Mouse (Mus musculus): ENCODE data around the gene Nek6.

Gene Nek6

DNA sequence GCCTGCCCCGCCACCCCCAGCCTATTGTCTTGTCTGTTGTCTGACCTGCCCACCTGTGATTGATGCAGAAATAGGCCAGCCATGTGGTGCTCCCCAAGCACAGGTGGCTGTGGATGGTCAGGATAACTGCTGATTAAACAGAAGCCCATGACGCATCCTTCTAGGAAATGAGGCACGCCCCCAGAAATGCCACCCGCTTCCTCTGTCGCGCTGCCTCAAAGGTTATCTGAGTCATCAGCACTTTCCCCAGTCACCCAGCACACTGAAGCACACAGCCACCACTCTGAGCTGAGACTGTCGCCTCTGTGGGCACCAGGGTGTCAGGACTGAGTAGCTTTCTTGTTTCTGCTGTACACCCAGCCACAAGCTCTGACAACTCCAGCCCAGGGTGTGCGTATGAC is 24.9 kb downstream of the Nek6 start:
- peak in 1 of 2 experiments; percentile 39 for DNase-seq (ENCODE audit: low spot score in 2 of 2)

DNA sequence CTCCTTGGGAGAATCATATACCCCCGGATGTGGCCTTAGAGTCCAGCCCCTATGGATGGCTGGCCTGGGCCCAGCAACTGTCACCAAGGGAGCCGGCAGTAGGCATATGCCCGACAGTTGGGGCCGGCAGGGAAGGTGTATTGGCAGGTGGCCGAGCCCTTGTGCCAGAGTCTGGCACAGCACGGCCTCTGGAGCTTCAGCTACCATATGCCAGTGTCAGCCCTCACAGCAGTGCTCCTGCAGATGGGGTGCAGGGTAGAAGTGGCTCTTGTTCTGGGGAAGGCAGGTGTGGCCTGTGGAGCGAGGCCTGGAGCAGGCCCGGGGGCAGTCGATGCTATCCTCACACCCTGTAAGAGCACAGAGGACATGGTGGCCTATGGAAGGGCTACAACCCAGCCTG is 28.2 kb downstream of the Nek6 start:
- DNase-seq (ENCODE audit: low spot score in 2 of 2): no peak

DNA sequence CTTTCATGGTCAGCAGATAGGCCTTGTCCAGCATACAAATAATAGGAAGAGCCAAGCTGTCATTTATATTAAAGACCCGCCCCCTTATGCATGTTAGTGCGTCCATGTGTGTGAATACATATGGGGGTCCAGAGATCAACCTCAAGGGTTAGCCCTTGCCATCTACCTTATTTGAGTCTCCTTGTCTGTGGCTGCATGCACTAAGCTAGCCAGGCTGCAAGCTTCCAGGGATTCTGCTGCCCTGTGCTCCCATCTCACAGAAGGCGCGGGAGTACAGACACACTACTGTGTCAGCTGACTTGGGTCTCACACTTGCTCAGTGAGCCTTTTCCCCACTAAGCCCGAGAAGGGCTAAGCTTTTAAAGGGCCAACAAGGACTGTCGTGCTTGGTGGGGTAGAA is 29.2 kb downstream of the Nek6 start:
- no peak for DNase-seq (ENCODE audit: low spot score in 2 of 2)

DNA sequence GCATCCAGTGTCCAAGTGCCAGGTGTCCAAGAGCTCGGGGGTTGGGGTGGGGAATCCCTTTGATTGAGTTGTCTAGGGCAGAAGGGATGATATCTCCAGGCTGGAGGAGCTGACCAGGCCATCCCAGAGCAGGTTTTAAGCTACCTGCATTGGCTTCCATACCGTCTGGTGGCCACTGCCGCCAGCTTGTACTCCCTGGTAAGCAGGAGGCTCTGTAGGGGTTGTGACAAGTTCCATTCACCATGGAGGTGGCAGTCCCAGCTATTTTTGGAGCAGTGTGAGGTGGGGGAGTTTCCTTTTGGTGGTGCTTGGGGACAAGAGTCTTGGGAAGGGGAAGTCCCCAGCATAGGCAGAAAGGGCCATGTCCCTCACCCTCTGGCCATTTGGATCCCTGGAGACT is 29.7 kb downstream of the Nek6 start:
- DNase-seq (ENCODE audit: low spot score in 2 of 2): no peak

DNA sequence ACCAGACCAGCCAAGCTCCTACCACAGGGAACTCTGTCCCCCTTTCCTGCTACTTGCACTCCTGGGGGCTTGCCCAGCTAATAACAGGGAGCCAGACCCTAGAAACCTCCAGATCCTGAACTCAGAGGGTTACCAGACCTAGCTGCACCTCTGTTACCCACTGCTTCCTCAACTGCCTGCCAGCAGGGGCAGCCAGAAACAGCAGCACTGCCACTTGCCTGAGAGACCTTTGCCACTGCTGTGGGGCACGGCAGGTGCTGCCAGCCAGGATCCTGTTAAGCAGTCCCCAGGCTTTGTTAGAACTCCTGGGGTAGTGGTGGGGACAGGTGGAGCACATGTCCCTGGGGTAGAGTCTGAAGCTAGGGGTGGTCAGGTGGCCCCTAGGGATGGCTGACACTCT is 30.1 kb downstream of the Nek6 start:
- DNase-seq (ENCODE audit: low spot score in 2 of 2): no peak

DNA sequence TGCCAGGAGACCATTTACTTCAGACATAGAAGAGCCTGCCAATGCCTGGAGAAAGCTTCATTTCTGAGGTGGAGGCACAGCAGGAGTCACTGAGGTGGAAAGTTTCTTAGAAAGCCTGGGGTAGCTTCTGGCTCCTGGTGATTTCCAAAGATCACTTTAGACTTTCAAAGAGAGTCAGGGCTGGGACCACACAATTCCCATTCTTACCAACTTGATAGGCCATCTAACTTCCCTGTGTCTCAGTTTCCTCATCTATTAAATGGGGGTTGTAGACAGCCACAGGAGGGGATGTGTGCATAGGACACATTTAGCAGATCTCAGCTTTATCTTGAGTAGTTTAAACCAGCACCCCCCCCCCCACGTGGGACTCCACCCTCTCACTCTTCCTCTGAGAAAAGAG is 30.9 kb downstream of the Nek6 start:
- DNase-seq (ENCODE audit: low spot score in 2 of 2): no peak

DNA sequence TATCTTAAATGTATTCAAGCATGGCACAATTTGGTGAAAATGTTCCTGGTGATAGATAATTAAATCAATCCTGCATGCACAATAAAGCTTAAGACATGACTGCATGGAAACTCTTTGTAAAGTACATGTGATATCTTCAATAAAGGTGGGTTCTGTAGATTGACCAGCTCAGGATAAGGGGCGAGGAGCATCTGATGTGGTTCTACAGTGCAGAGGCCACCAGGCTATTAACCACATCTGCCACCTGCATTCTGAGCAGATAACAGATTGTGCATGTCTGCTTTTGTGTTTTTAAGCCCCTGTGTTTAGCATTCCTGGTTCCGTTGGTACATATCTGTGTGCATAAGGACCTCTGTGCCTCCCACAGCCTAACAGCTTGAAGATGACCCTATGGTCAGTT is 31.7 kb downstream of the Nek6 start:
- DNase-seq (ENCODE audit: low spot score in 2 of 2): no peak

DNA sequence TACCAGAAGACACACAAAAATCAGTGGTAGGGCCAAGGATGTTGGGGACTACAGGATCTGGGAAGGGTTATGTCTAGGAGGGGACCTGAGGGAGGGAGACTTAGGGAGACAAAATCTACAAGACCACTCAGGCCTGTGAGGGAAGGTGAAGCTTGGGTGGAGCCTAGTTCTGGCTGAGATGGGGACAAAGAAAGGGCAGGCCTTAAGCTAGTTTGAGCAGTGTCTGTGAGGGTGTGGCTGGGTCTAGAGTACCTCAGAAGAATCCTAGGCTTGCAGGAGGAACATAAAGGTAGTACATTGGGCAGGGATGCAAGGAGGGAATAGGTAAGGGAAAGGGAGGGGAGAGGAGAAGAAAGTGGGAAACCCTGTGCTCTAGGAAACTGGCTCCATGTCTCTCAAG is 32.9 kb downstream of the Nek6 start:
- no peak for DNase-seq (ENCODE audit: low spot score in 2 of 2)

DNA sequence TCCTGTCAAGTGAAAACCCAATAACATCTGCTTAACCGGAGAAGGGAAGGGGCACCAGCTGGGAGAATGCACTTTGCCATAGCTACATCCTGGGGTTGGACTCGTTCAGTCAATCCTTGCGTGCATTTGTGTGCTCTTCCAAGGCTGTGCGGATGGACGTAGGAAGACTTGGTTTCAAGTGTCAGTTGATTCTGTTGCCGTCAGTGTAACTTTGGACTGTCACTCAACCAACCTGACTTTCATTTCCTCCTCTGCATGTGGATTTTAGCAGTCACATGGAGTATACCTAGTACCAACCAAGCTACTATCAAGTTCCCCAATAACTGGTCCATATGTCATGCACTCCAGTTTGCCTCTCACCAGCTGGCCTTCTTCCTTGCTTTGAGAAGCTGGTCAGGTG is 33.5 kb downstream of the Nek6 start:
- no peak for DNase-seq (ENCODE audit: low spot score in 2 of 2)

DNA sequence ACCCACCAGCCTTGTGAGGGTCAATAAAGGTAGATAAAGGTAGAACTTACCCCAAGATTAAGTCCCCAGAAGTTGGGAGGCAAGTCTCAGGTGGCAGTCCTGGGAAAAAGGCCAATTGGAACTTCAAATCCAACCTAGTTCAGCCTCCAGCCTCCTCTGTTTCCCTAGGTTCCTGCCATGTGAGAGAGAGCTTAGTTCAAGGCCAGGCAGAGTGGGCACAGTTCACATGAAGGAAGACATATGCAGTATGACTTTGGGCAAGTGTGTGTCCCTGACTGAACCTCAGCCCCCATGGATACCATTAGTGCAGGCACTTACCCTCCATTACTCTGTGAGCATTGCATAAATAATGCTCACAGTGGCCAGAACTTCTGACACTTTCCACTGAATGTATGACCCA is 34.3 kb downstream of the Nek6 start:
- DNase-seq (ENCODE audit: low spot score in 2 of 2): no peak

DNA sequence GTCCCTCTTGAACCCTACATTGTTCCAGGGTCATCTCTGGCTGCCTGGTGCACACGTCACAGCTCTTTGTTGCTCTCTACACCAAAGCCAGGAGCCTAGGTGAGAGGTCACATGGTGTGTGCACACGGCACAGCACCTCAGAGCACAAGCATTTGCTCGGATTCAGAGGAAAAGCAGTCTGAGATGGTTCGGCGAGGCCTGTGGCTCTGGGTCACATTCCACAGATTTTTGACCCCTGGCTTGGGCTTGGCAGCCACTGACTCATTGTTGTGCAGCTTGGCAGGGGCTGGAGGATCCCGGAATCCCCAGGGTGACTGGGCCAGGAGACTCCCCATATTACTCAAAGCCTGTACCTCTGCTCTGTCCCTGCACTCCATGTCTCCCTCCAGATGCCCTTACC is 34.8 kb downstream of the Nek6 start:
- DNase-seq (ENCODE audit: low spot score in 2 of 2): peak; percentile 79 to 81

DNA sequence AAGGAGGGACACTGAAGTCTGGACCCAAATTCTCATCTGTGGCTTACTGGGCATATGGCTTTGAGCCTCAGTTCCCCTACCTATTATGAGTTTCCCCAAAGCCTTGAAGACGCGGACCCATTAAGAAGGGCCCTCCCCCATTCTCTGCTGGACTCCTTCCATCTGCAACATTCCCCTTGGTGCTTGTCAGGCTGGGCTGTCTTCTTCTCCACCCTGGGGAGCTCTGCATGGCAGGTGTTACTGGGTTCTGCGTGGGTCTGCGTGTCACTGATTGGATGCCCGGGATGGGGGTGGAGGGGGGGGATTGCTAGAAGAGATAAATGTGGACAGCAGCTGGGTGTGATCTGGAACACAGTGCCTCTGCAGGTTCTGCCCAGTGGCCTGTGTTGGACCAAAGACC is 35.3 kb downstream of the Nek6 start:
- no peak for DNase-seq (ENCODE audit: low spot score in 2 of 2)

DNA sequence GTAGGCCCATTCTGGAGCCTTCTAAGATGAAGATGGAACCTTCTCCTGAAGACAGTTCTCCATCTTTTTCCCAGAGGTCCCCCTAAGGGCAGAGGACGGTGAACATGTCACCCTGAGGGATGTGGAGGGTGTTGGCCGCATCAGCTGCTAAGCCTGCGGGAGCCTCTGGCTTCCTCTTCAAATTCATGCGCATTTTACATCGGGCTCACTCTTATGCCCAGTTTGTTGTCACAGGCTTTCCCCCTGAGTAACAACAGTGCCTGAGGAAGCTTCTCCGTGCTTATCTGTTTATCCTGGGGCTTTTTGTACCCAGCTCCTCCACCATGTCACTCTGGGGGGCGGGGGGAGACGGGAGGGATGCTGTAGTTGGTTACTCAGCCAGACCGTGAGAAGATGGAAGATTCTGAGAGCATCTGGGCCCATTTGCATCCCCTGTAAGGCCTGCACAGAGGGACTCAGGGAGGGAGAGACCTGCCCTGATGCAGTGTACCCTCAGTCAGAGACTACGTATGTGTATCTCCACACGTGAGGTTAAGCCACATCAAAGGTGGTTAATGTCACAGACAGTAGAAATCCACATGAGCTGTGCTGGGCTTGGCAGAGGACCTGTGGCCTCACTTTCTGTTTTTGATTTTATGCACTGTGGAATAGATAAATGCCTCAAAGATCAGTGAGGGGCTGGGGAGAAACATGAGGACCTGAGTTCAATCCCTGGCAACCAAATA is 36.5 kb downstream of the Nek6 start:
- DNase-seq (ENCODE audit: low spot score in 2 of 2): no peak

DNA sequence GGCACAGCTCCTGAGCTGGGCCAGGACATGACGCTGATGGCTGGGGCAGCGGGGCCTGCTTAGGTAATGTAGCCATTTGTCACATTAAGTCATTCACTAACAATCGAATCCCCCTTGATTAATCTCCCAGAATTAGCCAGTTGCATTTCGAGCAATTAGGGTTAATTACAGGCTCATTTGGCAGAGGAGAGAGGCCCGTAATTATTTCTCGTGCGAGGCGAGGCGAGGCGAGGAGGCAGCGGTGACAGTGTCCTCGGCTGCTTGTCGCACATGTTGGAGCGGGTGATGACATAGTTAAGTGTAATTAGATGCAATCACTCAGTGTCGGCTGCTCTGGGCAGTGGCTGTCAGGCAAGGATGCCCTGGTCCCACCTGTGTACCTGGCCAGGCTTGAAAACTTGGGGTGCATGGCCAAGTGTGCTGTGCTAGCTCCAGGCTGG is 40.6 kb downstream of the Nek6 start:
- no peak for DNase-seq (ENCODE audit: low spot score in 2 of 2)

DNA sequence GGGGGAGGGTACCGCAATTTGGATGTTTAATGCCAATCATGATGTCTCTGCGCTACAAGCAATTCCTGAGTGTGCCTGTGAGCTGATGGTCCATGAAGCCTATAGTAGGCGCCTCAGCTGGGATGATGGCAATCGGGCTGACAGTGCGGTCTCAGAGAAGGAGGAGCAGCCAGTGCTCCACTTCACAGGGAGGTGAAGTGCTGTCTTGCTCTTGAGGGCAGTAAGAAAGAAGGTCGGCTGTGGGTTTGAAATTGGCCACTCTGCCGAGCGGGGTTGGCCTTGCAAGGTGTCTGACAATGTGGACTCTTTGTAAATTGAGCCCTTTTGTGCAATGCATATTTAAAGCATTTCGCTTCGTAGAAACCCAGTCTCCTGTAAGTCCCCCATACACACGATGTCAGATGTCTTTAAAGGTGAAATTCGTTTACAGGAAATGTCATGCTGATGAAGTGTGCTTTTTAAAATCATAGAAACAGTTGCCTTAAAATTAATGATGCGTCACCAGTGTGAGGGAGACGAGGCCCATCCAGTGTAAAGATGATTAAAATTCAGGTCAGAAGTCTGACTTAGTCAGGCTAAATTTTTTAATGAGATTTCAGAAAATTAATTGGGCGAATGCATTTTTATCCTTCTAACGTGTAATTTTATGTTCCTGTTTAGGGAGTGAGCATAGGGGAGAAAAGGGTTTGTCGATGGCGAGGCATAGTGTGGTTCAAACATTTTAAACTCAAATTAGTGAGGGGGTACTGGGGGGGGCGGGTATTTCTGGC is 43.0 kb downstream of the Nek6 start:
- DNase-seq (ENCODE audit: low spot score in 2 of 2): no peak

DNA sequence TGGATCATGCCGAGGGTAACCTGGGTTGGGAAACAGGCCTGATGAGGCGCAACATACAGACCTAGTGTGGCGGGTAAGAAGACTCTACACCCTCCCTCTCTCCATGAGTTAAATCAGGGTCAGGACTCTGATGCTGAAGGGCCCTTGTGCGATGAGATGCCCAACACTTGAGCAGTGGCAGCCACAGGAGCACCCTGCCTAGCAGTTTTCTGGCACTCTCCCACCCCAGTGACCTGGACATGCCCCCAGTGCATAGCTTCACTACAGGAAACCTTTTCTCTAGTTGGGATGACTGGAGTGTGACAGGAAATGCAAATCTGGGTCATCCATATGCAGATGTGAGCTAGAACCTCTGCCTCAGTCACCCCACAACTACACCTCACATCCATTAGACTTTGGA is 44.2 kb downstream of the Nek6 start:
- no peak for DNase-seq (ENCODE audit: low spot score in 2 of 2)

DNA sequence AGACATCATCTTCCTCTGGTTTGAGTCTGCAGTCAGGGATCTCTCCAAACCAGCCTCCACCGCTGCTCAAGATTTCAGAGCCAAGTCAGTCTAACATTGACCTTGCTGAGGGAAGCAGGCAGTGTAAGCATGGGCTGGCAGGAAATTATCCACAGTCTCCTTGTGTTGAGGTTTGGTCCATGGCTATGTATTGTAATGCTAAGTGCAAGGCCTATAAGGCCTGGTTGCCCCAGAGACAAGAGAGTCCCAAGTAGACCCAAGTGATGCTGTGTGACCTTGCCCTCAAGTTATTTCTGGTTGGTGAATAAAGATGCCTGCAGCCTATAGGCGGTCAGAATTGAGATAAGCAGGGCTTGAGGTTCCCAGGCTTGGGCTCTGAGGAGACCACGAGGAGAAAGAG is 45.3 kb downstream of the Nek6 start:
- no peak for DNase-seq (ENCODE audit: low spot score in 2 of 2)

DNA sequence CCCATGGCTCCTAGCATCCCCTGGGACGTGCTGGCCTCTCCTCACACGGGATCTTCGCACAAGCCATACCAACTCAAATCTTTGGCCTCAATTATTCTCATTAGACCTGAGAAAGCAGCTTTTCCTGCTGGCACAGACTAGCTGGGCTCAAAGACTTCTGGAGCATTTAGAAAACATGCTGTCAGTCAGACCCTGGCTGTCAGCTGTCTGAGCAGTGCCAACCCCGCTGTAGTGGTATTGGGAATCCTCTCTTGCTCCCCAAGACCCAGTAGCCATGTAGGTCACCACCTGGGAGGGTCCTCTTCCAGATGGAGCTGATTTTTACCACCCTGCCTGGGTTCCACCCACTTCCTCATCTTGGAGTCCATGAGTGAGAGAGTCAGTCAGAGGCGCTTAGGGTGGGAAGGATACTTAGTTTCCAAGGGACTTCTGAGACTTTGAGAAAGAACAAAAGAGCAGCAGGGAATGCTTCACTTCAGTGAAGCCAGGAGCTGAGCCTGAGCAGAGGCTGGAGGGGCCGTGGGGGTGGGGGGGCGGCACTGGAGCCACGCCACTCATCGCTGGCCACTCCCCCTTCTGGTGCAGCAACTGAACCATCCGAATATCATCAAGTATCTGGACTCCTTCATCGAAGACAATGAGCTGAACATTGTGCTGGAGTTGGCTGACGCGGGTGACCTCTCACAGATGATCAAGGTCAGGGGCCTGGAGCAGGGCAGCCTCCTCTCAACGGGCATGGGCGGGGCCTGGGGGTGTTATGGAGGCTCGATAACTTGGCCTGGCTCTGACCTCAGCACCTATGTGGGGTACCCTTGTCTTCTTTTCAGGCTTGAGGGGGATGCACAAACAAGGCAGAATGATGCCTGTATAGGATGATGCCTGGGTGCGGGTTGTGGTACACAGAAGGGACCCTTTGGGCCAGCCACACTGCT is 49.1 kb downstream of the Nek6 start:
- no peak for DNase-seq (ENCODE audit: low spot score in 2 of 2)

DNA sequence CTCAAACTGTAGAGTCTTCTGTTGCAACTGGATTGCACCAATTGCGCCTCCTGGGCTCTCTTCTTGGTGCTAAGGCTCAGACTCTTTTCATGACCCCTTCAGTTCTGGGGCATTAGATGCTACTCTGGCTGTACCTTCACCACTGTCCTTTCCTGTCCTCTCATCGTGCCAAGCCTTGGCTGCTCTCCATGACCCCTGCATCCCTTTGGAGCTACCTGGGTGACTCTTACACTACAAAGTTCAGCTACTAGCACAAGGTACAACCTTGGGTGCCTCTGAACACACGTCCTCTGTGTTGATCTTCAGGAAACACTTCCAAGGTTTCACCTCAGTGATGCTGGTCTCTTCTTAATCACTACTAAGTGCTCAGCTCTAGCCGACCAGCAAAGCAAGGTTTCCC is 51.2 kb downstream of the Nek6 start:
- DNase-seq (ENCODE audit: low spot score in 2 of 2): no peak

DNA sequence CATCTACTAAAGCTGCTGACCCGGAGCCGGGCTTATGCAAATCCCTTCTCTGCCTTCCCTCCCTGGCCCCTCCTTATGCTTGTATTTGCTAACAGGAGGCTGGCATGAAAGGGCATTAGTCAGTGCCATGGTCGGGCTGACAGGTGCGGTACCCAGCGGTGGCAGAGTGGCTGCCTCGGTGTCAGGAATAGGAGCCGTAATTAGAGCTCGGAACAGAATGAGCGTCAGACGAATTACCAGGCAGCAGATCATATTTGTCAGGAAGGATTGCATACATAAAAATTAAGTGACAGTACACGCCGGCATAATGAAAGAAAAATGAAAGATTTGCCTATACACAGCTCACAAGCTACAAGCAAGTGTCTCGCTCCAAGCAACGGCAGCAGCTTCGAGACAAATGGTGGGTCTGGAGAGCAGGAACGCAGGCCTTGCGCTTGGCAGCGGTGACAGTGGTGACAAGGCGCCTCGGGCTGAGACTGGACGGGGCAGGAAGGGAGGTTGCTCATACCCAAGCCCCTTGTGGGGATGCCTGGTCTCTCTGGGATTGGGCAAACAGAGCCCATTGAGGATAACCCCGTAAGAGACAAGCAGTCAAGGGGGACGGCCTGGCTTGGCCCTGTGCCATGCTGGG is 60.6 kb downstream of the Nek6 start:
- no peak for DNase-seq (ENCODE audit: low spot score in 2 of 2)

DNA sequence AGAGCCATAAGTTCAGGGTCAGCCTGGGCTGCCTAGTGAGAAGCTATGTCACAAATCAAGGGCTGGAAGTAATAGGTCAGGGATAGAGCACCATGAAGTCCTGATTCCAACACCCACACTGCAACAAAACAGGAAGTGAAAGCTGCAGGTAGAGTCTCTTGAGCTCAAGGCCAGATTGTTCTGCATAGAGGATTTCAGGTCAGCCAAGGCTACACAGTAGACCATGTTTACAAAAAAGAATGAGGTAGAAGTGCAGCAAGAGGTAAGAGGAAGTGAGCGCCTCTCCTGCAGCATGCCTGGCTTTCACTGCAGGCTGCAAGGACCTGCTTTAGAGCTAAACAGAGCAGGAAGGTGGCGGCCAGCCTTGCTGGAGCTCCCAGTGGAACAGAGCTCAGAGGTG is 63.3 kb downstream of the Nek6 start:
- DNase-seq (ENCODE audit: low spot score in 2 of 2): no peak
